Mouse (Mus musculus): ENCODE results near the gene Gm21985. TPM values are rescaled to one million over a fixed set of nuclear protein-coding genes. Genes with fewer than 3 reads are reported as not detected.
"Not testable (repeated sequence)": the region's sequence is repeated elsewhere in the genome, so short reads cannot be mapped to it uniquely, and the experiment has no call there.

Gene Gm21985
- total RNA-seq, 2 experiments from 2014 or later, result 2.8 to 3.5 TPM

DNA sequence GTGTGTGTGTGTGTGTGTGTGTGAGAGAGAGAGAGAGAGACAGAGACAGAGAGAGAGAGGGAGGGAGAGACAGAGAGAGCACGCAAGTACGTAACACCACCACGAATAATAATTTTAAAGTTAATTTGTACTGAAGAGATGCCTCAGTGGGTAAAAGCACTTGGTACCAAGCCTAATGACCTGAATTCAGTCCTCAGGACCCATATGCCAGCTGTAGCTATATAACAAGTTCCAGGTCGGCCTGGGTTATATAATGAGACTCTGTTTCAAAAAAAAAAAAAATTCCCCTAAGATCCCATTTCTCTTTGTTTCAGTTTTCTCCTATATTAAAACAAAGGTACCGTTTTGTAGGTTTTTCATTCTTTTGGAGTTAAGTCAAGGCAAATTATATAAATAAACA is 124.7 kb downstream of the Gm21985 start:
- DNase-seq (ENCODE audit: low spot score in 2 of 2), result no peak

GRCm38 (mm10) chr2:112391346-112392000 is 125.4 kb downstream of the Gm21985 start:
- DNase-seq (ENCODE audit: low spot score in 2 of 2), result no peak

DNA sequence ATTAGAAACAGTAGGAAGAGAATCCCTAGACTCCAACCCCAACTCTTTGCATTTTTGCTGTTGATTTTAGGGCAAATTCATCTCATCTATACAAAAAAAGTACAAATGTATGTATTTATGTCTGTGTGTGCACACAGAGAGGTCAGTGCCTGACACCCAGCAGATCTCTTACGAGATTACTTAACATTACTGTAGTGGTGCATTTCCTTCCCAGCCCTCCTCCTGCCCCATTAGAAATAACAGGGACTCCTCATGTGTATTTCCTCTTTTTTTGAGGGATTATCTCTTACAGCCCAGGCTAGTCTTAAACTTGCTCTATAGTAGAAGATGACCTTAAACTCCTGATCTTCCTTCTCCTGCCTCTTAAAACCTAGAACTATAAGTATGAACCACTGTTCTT is 126.6 kb downstream of the Gm21985 start:
- DNase-seq (ENCODE audit: low spot score in 2 of 2), result no peak

- no peak for DNase-seq (ENCODE audit: low spot score in 2 of 2)
These were observed 127.8 kb downstream of the Gm21985 start for GRCm38 (mm10) chr2:112393958-112394357.

- DNase-seq (ENCODE audit: low spot score in 2 of 2), result no peak
These were observed 130.5 kb downstream of the Gm21985 start for GRCm38 (mm10) chr2:112396649-112397048.

DNA sequence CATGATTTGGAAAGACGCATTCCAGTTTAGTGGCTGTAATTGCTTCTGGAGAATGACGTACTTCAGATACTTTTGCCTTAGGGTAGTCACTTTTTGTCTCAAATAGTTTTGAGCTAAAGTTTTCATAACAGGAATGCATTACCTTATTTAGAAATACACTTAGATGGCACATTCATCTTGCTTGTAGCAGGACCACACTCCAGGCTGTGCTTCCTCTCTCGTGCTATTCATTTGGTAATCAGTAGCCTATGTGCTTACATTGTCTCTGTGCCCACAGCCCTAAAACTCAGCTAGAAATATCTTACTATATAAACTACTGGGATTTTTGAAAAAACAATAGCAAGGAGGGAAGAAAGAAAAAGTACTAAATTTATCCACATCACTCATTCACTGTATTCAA is 140.9 kb downstream of the Gm21985 start:
- no peak for DNase-seq (ENCODE audit: low spot score in 2 of 2)

GRCm38 (mm10) chr2:112425308-112425707 is 159.2 kb downstream of the Gm21985 start:
- DNase-seq (ENCODE audit: low spot score in 2 of 2), result no peak

GRCm38 (mm10) chr2:112428534-112428933 is 162.4 kb downstream of the Gm21985 start:
- not testable (repeated sequence) for DNase-seq (ENCODE audit: low spot score in 2 of 2)

DNA sequence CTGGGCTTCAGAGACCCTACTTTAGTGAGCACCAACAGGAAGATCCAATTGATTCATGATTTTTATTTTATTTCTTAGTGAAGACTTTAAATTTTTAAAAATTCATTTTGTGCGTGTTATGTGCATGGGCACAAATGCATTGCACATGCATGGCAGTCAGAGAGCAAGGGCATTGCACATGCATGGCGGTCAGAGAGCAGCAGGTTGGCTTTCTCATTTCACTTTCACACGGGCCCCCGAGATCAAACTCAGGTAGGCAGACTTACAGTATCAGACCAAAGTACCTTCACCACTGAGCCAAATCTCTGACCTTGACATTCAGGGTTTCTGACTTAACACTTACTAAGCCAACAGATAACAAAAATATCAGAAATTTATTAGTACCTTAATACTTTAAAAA is 163.6 kb downstream of the Gm21985 start:
- no peak for DNase-seq (ENCODE audit: low spot score in 2 of 2)

DNA sequence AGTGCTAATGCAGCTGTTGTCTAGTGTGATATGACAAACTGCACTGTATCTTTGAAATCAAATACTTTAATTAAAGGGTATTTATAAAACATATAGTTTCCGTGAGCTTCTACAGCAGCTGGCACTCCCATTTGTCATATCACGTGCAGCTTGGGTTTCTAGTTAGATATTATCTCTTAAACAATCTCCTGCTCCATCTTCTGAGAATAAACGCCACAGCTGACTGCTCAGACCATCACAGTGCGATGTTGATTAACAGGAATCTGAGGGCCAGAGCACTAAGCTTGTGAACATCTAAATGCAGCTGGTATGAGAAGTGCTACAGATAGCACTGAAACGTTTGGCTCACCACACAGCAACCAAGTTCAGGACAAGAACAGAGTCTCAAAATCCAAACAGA is 164.3 kb downstream of the Gm21985 start:
- no peak for DNase-seq (ENCODE audit: low spot score in 2 of 2)

GRCm38 (mm10) chr2:112432523-112432922 is 166.4 kb downstream of the Gm21985 start:
- peak in 1 of 2 experiments; percentile 10 for DNase-seq (ENCODE audit: low spot score in 2 of 2)

DNA sequence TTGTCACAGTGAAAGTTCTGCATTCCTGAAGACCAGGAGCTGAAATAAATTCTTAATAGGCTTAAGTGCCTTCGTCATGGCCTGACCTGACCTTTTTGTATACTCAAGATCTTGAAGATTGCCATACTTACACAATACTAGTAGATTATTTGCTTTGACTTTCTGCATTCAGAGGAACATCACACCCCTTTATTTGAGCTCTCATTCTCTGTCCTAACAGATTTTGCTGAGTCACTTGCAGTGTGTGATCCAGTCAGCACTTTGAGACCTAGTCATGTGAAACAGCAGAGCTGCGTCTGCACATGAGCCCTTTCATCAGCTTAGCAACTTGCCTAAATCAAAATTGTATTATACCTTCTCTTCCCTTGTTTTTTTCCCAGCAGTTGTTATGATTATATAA is 167.2 kb downstream of the Gm21985 start:
- DNase-seq (ENCODE audit: low spot score in 2 of 2), result no peak

DNA sequence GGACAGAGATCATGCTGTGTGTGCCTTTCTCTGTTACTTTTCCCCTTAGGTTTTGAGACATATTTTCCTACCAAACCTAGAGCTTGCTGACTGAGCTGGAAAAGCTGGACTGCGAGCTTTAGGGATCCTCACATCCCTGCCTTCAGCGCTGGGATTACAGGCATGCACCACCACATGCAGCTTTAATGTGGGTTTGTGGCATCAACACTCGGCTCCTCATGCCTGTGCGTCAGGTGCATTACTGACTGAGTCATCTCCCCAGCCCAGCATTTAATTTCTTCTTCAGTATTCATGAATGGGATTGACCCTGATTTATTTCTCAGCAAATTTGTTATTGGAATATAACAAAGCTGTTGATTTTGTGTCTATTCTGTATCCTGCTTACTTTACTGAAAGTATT is 170.2 kb downstream of the Gm21985 start:
- no peak for DNase-seq (ENCODE audit: low spot score in 2 of 2)

DNA sequence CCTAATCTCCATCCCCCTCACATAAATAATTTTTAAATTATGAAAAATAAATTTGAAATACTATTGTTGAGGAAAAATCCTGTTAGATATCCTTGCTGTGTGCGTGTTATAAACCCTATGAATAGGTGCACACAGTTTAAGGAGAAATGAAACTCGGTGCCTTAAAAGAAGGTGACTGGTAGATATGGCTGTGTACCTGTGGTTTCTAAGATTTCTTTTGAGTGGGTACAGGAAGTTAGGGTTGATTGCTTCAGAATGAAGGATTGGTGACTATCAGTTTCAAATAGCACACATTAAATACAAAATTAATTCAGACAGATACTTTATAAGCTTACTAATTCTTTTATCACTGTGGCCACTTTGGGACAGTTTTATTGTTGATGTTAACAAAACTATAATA is 171.5 kb downstream of the Gm21985 start:
- no peak for DNase-seq (ENCODE audit: low spot score in 2 of 2)

- DNase-seq (ENCODE audit: low spot score in 2 of 2), result peak; percentile 28 to 52
These were observed 177.4 kb downstream of the Gm21985 start for GRCm38 (mm10) chr2:112443491-112443890.

- DNase-seq (ENCODE audit: low spot score in 2 of 2), result no peak
These were observed 179.4 kb downstream of the Gm21985 start for GRCm38 (mm10) chr2:112445511-112445910.

- DNase-seq (ENCODE audit: low spot score in 2 of 2), result not testable (repeated sequence)
These were observed 181.9 kb downstream of the Gm21985 start for GRCm38 (mm10) chr2:112448046-112448445.

GRCm38 (mm10) chr2:112448510-112449059 is 182.5 kb downstream of the Gm21985 start:
- DNase-seq (ENCODE audit: low spot score in 2 of 2), result no peak

DNA sequence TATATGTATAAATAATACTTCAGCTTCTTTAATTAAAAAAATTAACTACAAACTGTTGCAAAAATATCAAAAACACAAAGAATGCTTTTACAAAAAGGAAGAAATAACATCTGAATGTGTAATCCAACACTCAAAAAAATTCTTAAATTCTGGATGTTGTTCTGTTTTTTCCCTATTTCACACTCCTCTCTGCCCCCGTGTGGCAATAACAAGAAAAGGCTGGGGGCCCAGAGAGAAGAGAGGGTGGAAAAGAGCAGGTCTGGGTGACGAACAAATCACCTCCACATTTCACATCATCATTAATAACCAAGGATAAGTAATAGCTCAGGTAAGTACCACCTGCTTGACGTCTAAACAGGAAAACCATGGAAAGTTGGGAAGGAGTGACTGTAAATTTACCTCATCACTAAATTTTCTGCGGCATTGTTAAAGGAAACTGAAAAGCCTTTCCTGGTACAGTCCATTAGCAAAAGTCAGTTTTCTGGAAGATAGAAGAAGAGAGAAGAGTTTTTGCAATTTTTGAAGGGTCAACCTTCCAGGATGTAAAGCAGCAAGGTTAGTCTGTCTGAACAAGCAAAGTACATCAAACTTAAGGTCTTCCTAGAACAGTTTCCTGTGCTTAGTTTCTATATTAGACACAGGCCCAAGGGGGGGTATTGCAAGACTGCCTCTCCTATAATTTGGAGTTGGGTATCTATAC is 183.6 kb downstream of the Gm21985 start:
- DNase-seq (ENCODE audit: low spot score in 2 of 2), result no peak

GRCm38 (mm10) chr2:112452513-112452912 is 186.4 kb downstream of the Gm21985 start:
- DNase-seq (ENCODE audit: low spot score in 2 of 2), result not testable (repeated sequence)

- DNase-seq (ENCODE audit: low spot score in 2 of 2), result no peak
These were observed 188.2 kb downstream of the Gm21985 start for GRCm38 (mm10) chr2:112454125-112454861.
